Mouse (Mus musculus) spleen, adult 2 months (tissue): ENCODE measurements around the gene Ccdc63.
A peak's percentile ranks its signal among the peaks of the same experiment; 100 is the strongest.

Source experiments
- CTCF ChIP-seq: fragments of 200-500 bp; IDR thresholded peaks from 2 replicates; pipeline ENCODE4 v1.5.1; 2011; ENCODE audit warnings: mild to moderate bottlenecking, inconsistent platforms; ENCODE audit not compliant: insufficient read depth, insufficient read length, insufficient replicate concordance; ENCODE audit errors: extremely low read depth
- POLR2A ChIP-seq: fragments of 200-500 bp; IDR thresholded peaks from 2 replicates; pipeline ENCODE4 v1.6.1; 2011; ENCODE audit warnings: low read depth, low read length, inconsistent platforms

GRCm38 (mm10) chr5:122131076-122132051 lies 9.3 kb downstream of the Ccdc63 start:
- TF ChIP-seq CTCF: peak; percentile 90
- TF ChIP-seq POLR2A: no peak
